Mouse (Mus musculus): ENCODE measurements around the gene Sik3. TPM values are rescaled to one million over a fixed set of nuclear protein-coding genes. Genes with fewer than 3 reads are reported as not detected.

Sik3 gene
- polyA plus RNA-seq, 1 experiment from 2014 or later: 10.8 TPM

- Histone ChIP-seq H3K27me3 (ENCODE audit: control insufficient read depth, insufficient read depth, low read length) (no peaks in the 10 kb centered on the region), H3K9me3 (ENCODE audit: control insufficient read depth, low read length) (no peaks in the 10 kb centered on the region), H3K36me3 (ENCODE audit: control insufficient read depth, insufficient read depth, low read length) (peaks cover 8% of the 10 kb centered on the region; the same call in 1 of the 2 replicates), H3K27ac (ENCODE audit: low read depth, low read length) (no peak overlapping the region), H3K9ac (ENCODE audit: low read length) (no peak overlapping the region), H3K4me2 (ENCODE audit: low read depth) (no peak overlapping the region), H3K4me1 (ENCODE audit: control insufficient read depth, insufficient read depth, low read length) (no peaks in the 10 kb centered on the region), H3K4me3 (ENCODE audit: low read depth, low read length) (no peak overlapping the region)
- ATAC-seq (ENCODE audit: insufficient read depth, low FRiP score, low TSS enrichment) (no peak), DNase-seq (ENCODE audit: low spot score) (no peak)
- 97% methylated on average over 4 of the region's 4 CpGs for WGBS
These were observed 201.7 kb downstream of the Sik3 start for GRCm38 (mm10) chr9:46214276-46214675.

DNA sequence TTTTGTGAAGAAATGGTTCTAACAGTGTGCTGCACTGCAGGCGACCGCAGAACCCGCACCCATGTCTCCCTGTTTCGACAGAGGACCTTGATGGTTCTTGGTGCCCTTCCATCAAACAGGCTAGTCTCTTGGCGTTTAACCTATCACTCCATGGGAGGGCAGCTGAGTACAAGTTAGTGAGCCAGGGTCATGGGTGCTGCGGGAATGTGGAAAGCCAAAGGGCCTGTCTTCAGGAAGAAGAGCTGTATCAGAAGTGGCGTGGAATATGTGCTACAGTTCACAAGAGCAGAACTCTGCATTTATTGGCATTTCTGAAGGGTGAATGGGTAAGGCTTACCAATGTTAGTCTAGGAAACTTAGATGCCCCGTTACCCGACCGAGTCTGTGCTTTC lies 202.3 kb downstream of the Sik3 start:
- ATAC-seq (ENCODE audit: insufficient read depth, low FRiP score, low TSS enrichment): no peak
- 95% methylated on average over 10 of the region's 10 CpGs for WGBS
- Histone ChIP-seq H3K27ac (ENCODE audit: low read depth, low read length) (no peak overlapping the region), H3K36me3 (ENCODE audit: control insufficient read depth, insufficient read depth, low read length) (peaks cover 8% of the 10 kb centered on the region), H3K9ac (ENCODE audit: low read length) (no peak overlapping the region), H3K4me1 (ENCODE audit: control insufficient read depth, insufficient read depth, low read length) (no peaks in the 10 kb centered on the region), H3K4me3 (ENCODE audit: low read depth, low read length) (no peak overlapping the region), H3K9me3 (ENCODE audit: control insufficient read depth, low read length) (no peaks in the 10 kb centered on the region), H3K4me2 (ENCODE audit: low read depth) (no peak overlapping the region), H3K27me3 (ENCODE audit: control insufficient read depth, insufficient read depth, low read length) (no peaks in the 10 kb centered on the region)
- no peak for DNase-seq (ENCODE audit: low spot score)

GRCm38 (mm10) chr9:46215338-46216322 lies 203.0 kb downstream of the Sik3 start:
- no peaks in the 10 kb centered on the region for H3K9me3 ChIP-seq (ENCODE audit: control insufficient read depth, low read length)
- 86% methylated on average over 11 of the region's 11 CpGs for WGBS
- H3K27ac ChIP-seq (ENCODE audit: low read depth, low read length): no peak overlapping the region
- ATAC-seq (ENCODE audit: insufficient read depth, low FRiP score, low TSS enrichment) (no peak), DNase-seq (ENCODE audit: low spot score) (no peak)
- no peak overlapping the region for H3K9ac ChIP-seq (ENCODE audit: low read length)
- no peak overlapping the region for H3K4me2 ChIP-seq (ENCODE audit: low read depth)
- H3K4me3 ChIP-seq (ENCODE audit: low read depth, low read length): no peak overlapping the region
- H3K27me3 ChIP-seq (ENCODE audit: control insufficient read depth, insufficient read depth, low read length): no peaks in the 10 kb centered on the region
- H3K4me1 ChIP-seq (ENCODE audit: control insufficient read depth, insufficient read depth, low read length): no peaks in the 10 kb centered on the region
- peaks cover 11% of the 10 kb centered on the region for H3K36me3 ChIP-seq (ENCODE audit: control insufficient read depth, insufficient read depth, low read length)

DNA sequence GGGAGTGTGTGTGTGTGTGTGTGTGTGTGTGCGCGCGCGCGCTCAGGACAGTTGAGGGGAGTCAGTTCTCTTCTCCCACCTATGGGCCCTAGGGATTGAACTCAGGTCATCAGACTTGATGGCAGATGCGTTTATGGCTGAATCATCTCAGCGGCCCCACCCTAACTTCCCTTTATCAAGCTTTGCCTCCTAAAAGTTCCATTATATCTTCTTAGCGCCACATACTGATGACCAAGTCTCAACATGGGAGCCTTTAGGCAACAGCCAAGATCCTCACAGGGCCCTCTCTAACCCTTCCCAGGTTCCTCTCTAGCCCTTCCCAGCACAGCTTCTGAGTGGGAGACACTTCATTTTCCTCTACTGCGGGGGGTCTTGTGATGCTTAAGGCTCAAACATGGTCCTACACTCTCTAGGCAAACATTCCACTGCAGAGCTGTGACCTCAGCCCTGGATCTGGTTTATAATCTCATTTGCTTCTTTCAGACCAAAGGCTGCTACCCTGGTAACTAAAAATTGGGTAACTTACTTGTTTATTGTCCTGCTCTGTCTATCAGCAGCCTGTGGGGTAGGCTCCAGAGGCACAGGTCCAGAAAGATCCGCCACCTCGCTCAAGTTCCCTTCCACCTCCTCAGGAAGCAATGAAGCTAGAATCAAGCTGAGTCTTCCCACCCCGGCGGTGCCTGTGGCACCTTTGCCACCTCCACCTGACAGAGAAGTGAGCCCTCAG lies 204.3 kb downstream of the Sik3 start:
- no peak overlapping the region for H3K4me3 ChIP-seq (ENCODE audit: low read depth, low read length)
- no peak for ATAC-seq (ENCODE audit: insufficient read depth, low FRiP score, low TSS enrichment)

DNA sequence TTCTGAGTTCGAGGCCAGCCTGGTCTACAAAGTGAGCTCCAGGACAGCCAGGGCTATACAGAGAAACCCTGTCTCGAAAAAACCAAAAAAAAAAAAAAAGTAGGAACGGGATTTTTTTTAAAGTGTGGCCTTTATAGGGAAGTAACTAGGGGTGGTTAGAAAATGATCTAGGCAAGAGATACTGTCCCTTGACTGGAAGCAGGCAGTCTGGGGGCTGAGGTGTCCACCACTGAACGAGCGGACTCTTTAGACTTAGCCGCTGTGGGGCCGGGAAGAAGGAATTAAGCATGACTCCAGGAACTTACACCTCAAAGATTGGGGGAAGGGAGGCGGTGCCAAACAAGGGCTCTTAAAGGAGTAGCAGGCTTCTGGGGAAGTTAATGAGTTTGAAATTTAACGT lies 205.6 kb downstream of the Sik3 start:
- Histone ChIP-seq H3K9ac (ENCODE audit: low read length) (no peak overlapping the region), H3K36me3 (ENCODE audit: control insufficient read depth, insufficient read depth, low read length) (peaks cover 11% of the 10 kb centered on the region), H3K4me2 (ENCODE audit: low read depth) (no peak overlapping the region), H3K4me3 (ENCODE audit: low read depth, low read length) (no peak overlapping the region), H3K9me3 (ENCODE audit: control insufficient read depth, low read length) (no peaks in the 10 kb centered on the region), H3K27me3 (ENCODE audit: control insufficient read depth, insufficient read depth, low read length) (no peaks in the 10 kb centered on the region), H3K4me1 (ENCODE audit: control insufficient read depth, insufficient read depth, low read length) (no peaks in the 10 kb centered on the region), H3K27ac (ENCODE audit: low read depth, low read length) (no peak overlapping the region)
- ATAC-seq (ENCODE audit: insufficient read depth, low FRiP score, low TSS enrichment) (no peak), DNase-seq (ENCODE audit: low spot score) (no peak)
- WGBS: 85% methylated on average over 9 of the region's 9 CpGs

More for the DNA sequence above, 204.3 kb downstream of the Sik3 start:
- no peak for DNase-seq (ENCODE audit: low spot score)
- Histone ChIP-seq H3K9me3 (ENCODE audit: control insufficient read depth, low read length) (no peaks in the 10 kb centered on the region), H3K27me3 (ENCODE audit: control insufficient read depth, insufficient read depth, low read length) (no peaks in the 10 kb centered on the region), H3K27ac (ENCODE audit: low read depth, low read length) (no peak overlapping the region), H3K36me3 (ENCODE audit: control insufficient read depth, insufficient read depth, low read length) (peaks cover 15% of the 10 kb centered on the region), H3K4me1 (ENCODE audit: control insufficient read depth, insufficient read depth, low read length) (no peaks in the 10 kb centered on the region), H3K4me2 (ENCODE audit: low read depth) (no peak overlapping the region), H3K9ac (ENCODE audit: low read length) (no peak overlapping the region)
- 96% methylated on average over 13 of the region's 13 CpGs for WGBS

- Histone ChIP-seq H3K36me3 (ENCODE audit: control insufficient read depth, insufficient read depth, low read length) (peaks cover 12% of the 10 kb centered on the region), H3K27me3 (ENCODE audit: control insufficient read depth, insufficient read depth, low read length) (no peaks in the 10 kb centered on the region), H3K4me2 (ENCODE audit: low read depth) (no peak overlapping the region), H3K9ac (ENCODE audit: low read length) (no peak overlapping the region), H3K27ac (ENCODE audit: low read depth, low read length) (no peak overlapping the region), H3K4me1 (ENCODE audit: control insufficient read depth, insufficient read depth, low read length) (no peaks in the 10 kb centered on the region), H3K9me3 (ENCODE audit: control insufficient read depth, low read length) (no peaks in the 10 kb centered on the region), H3K4me3 (ENCODE audit: low read depth, low read length) (no peak overlapping the region)
- DNase-seq (ENCODE audit: low spot score): no peak
- WGBS: 89% methylated on average over 6 of the region's 6 CpGs
- ATAC-seq (ENCODE audit: insufficient read depth, low FRiP score, low TSS enrichment): no peak
These were observed 210.5 kb downstream of the Sik3 start for GRCm38 (mm10) chr9:46223090-46223489.

GRCm38 (mm10) chr9:46224101-46224500 lies 211.5 kb downstream of the Sik3 start:
- H3K27ac ChIP-seq (ENCODE audit: low read depth, low read length): no peak overlapping the region
- H3K4me2 ChIP-seq (ENCODE audit: low read depth): no peak overlapping the region
- ATAC-seq (ENCODE audit: insufficient read depth, low FRiP score, low TSS enrichment) (no peak), DNase-seq (ENCODE audit: low spot score) (no peak)
- WGBS: 84% methylated on average over 3 of the region's 3 CpGs
- no peaks in the 10 kb centered on the region for H3K4me1 ChIP-seq (ENCODE audit: control insufficient read depth, insufficient read depth, low read length)
- no peaks in the 10 kb centered on the region for H3K9me3 ChIP-seq (ENCODE audit: control insufficient read depth, low read length)
- H3K27me3 ChIP-seq (ENCODE audit: control insufficient read depth, insufficient read depth, low read length): peaks cover under 1% of the 10 kb centered on the region; the same call in 1 of the 2 replicates
- peaks cover 12% of the 10 kb centered on the region for H3K36me3 ChIP-seq (ENCODE audit: control insufficient read depth, insufficient read depth, low read length)
- H3K9ac ChIP-seq (ENCODE audit: low read length): no peak overlapping the region
- H3K4me3 ChIP-seq (ENCODE audit: low read depth, low read length): no peak overlapping the region

DNA sequence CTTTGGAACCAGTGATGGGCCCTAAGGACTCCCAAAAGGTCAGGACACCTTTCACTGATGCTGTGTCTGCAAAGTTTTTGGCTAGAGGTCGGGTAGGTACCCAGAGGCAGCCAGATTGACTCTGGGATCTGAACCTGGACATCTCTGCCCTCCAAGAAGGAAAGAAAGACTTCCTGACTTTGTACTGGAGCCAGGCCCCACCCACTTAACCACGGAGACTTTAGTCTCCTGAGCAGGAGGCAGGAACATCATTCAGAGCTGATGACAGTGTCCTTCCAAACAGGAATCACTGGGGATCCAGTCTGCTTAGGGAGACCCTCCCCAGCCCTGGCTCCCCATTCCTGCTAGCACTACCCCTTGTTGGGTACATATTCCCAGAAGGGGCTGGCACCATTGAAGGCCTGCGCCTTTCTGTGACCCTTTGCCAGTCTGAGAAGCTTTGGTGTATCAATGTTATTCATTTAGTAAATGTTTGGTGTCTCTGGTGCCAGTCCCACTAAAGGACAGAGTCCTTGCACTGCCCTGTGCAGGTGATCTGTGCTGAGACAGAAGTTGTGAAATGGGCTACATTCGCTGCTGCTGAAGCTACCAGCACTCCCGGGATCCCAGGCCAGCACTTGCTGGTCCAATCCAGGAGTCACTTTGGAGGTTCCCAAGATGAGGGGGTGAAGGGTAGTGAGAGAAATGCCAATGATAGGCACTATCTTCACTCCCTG lies 212.5 kb downstream of the Sik3 start:
- Histone ChIP-seq H3K27me3 (ENCODE audit: control insufficient read depth, insufficient read depth, low read length) (peaks cover 2% of the 10 kb centered on the region; the same call in 1 of the 2 replicates), H3K27ac (ENCODE audit: low read depth, low read length) (no peak overlapping the region), H3K9ac (ENCODE audit: low read length) (no peak overlapping the region), H3K36me3 (ENCODE audit: control insufficient read depth, insufficient read depth, low read length) (peaks cover 11% of the 10 kb centered on the region), H3K4me2 (ENCODE audit: low read depth) (no peak overlapping the region), H3K9me3 (ENCODE audit: control insufficient read depth, low read length) (no peaks in the 10 kb centered on the region), H3K4me3 (ENCODE audit: low read depth, low read length) (no peak overlapping the region), H3K4me1 (ENCODE audit: control insufficient read depth, insufficient read depth, low read length) (no peaks in the 10 kb centered on the region)
- ATAC-seq (ENCODE audit: insufficient read depth, low FRiP score, low TSS enrichment) (no peak), DNase-seq (ENCODE audit: low spot score) (no peak)
- 65% methylated on average over 5 of the region's 5 CpGs for WGBS

Measured in neural tube, embryonic 11.5 days (tissue).